Mouse (Mus musculus) urinary bladder, postnatal 14 days (tissue): ENCODE measurements around the gene Gm11437.

Experiments used
- DNase-seq: peaks from one replicate; pipeline ENCODE4 v3.0.0; 2021; ENCODE audit warnings: low spot score

The Gm11437 gene

GRCm38 (mm10) chr11:84141752-84142151, 25.5 kb downstream of the Gm11437 start:
- DNase-seq: peak; percentile 62

DNA sequence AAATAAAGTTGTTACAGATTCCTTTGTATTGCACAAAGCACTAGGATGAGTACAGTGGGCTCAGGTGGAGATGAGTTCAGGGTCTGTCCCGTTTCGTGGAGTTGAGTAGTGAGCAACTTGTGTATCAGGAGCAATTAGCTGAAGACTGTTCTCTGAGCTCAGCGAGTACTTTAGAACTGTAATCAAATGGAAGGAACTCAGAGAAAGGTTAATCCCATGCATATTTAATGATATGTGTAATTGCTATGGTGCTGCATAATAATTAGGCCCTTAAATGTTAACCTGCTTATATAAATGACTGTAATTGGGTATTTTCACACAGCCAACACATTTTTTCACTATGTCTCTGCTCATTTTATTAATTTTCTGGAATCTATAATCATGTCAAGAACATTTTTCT, 30.8 kb downstream of the Gm11437 start:
- DNase-seq: no peak

- DNase-seq: no peak
Observed at GRCm38 (mm10) chr11:84134331-84134860, 32.9 kb downstream of the Gm11437 start.

DNA sequence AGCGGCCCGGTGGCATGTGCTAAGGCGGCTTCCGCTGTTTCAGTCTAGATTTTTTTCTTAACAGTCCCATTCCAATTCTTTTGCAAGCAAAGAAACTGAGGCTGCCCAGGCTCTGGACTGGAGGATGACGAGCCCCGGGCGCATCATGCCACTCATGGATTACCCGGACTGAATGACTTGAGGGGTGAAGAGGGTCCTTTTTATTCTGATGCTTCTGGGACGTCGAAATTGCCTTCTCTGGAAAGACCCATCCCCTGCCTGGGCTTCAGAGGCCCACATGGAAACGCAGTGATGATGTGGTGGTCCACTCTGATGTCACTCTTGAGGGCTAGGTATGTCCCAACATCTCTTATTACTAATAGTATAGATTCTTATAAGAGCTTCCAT, 37.5 kb downstream of the Gm11437 start:
- DNase-seq: no peak

DNA sequence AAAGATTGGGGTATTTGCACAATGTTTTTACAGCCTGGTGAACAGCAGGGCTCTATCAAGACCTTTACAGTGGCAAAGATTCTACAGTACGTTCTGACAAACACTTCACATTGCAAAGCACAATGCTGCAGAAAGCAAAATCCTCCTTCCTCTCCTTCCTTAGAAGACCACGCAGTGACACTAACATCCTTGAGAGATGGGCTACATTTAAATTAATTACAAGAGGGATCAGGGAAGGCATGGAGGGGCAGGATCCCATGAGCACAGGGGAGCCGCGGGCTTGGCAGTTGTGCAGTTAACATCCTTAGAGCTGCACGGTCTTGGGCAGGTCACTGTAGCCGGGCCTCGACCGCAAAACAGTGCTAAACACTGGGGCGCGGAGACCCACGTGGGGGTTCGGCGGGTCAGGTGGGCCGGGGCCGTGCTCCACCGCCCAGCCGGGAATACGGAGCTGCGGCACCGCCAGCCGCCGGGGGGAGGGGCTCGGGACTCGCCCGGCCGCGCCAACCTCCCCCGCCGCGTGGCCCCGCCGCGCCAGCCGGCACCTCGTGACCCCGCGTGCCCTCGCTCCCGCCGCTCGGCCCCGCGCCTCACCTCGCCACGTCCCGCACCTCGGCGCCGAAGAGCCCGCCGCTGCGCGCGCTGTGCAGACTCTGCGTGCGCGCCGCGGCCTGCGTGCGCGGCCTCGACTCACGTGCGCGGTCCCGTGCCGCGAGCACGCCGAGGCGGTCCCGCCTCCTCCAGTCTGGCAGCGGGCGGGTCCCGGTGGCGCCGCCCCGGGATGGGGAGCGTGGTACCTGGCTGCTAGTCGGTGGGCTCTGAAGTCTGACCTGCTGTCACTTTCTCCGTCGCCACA, 38.1 kb downstream of the Gm11437 start, which contains the start of the genes Tada2a and Acaca:
Gene Tada2a, minus strand, starts transcription at position 658 of the 856 bp plus-strand sequence.
Gene Acaca, plus strand, starts transcription at position 730 of the 856 bp plus-strand sequence.
- peak; percentile 73 for DNase-seq

DNA sequence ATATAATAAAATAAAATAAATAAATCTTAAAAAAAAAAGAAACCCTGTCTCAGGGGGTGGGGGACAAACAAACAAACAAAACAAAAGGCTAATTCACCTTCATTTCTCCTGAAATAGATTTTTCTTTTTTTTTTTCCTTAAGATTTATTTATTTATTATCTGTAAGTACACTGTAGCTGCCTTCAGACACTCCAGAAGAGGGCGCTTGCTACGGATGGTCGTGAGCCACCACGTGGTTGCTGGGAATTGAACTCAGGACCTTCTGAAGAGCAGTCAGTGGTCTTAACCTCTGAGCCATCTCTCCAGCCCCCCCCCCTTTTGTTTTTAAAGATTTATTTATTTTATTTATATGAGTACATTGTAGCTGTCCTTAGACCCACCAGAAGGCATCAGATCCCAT, 39.3 kb downstream of the Gm11437 start:
- no peak for DNase-seq

DNA sequence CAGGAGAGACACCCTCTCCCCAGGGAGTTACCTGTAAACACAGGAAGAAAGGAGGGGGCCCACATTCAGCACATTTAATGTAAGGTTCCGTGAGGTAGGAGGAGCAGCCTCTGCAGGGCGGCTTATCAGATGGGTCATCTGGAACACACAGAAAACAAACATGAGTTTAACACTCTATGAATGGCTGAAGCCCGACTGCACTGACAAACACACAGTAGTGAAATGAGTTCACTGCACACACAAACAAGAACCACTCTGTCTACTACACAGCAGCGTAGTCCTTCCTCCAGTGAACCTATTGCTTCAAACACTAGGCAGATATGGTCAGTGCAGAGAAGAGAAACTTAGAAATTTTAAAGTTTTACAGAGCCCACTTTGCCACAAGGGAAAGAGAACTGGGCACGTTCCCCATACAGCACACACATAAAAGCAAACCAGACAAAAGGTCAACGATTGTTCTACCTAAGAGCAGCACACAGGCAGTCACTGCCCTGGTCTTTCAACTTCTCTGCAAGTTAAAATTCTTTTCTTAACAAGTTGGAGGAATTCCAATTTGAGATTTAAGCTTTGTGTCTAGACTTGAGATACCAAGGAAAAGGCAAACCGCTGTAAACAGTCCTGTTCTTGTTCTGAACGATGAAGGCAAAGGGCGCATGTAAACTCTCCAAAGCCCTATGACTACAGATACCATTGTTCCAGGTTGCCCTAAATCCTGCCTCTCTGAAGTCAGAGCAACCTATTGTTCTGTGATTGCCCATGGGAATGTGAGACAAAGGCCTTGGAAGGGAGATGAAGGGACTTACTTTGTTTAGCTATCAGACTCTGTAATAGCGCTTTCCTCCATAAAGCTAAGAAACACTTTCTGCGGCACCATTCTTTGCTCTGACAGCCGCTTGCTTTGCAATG, 46.0 kb downstream of the Gm11437 start:
- DNase-seq: peak; percentile 46

GRCm38 (mm10) chr11:84117431-84117830, 49.8 kb downstream of the Gm11437 start:
- DNase-seq: no peak

DNA sequence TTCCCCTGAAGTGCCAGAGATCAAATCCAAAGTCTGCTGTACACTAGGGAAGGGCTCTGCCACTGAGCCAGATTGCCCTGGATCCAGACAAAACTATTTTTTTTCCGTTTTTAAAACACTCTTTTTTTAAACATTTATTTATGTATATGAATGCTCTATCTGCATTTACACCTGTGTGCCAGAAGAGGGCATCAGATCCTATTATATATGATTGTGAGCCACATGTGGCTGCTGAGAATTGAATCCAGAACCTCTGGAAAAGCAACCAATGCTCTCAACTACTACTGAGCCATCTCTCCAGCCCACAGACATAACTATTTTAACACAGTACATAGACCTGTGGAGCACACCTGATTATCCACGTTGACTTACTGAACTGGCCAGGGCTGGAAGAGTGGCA, 51.1 kb downstream of the Gm11437 start:
- no peak for DNase-seq

DNA sequence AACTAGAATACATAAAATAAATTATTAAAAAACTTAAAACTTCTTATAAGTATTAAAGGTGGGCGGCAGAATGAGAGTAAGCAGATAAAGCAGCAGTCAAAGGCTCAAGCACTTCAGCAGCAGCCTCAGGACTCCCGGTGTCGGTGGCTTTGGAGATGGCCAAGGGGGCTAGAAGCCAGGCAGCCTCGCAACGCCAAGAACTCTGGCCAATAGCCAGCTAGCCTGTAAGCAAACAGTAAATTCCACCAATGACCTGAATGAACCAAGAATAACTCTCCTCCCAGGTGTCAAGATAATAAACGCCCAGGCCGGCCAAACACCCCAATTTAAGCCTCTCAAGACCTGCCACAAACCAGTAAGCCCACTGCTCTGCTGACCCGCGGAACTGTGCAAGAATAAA, 51.6 kb downstream of the Gm11437 start:
- DNase-seq: no peak

DNA sequence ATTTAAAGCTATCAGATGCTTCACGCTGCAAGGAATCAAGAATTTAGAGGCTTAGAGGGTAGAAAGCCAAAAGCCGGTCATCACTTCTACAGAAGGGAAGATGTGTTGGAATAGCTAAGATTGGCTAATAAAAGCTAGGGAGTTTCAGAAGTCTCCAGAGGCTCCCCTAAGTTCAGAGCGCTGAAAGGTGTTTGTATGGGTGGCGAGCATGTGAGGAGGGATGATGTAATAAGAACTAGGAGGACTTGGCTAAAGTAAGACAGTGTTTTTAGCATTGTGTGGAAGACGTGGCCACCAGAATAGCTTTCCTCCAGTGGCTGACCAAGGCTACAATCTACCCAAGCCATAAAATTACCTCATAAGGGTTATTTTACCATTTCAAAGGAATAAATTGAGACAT, 53.7 kb downstream of the Gm11437 start:
- DNase-seq: no peak

DNA sequence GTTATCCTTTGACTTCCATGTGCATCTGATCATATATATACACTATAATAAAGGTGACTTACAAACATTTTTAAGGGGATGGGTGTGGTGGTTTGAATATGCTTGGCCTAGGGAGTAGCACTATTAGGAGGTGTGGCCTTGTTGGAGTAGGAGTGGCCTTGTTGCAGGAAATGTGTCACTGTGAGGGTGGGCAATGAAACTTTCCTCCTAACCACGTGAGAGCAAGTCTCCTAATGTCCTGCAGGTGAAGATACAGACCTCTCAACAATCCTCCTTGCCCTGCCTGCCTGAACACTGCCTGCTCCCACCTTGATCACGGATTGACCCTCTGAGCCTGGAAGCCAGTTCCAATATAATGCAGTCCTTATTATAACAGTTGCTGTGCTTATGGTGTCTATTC, 60.1 kb downstream of the Gm11437 start:
- DNase-seq: no peak

GRCm38 (mm10) chr11:84104036-84104435, 63.2 kb downstream of the Gm11437 start:
- DNase-seq: no peak

DNA sequence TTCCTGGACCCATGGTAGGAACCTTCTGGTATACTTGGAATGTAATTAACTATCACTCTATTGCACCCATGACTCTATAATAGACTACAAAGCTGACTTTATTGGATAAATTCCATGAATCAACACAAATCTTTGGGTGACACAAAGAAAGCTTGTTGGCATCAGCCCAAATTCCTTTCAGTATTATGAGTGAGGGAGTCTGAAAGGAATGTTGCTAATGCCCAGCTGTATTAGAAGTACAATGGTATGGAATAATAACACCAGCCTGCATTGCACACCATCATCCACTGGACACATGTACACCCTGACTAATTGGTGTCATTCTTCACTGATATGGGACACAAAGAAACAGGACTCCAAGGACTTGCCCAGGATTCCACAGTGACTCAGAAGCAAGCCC, 66.1 kb downstream of the Gm11437 start:
- no peak for DNase-seq
